Mouse (Mus musculus) gonadal fat pad, adult 2 months (tissue): ENCODE data around the gene Gm20518. TPM values are rescaled to one million over a fixed set of nuclear protein-coding genes. Genes with fewer than 3 reads are reported as not detected.

Source experiments
- polyA plus RNA-seq: library from polyadenylated mRNA; depleted of rRNA; stranded (reverse); fragments of >200 nt; gene quantifications from 2 replicates; pipeline ENCODE4 v1.2.3, GENCODE M21; 2012; rRNA removed

Gene Gm20518
- polyA plus RNA-seq, 1 experiment: 0.35 TPM

Other genes with a start within 250 kb of the Gm20518 start
- 15.7 and 23.9 TPM in 2 replicates for gene Ccdc74a, start 245.2 kb downstream of the Gm20518 start, polyA plus RNA-seq
- gene Med15, start 158.8 kb downstream of the Gm20518 start, polyA plus RNA-seq: 79.6 and 82.6 TPM in 2 replicates
- 44.3 and 56.7 TPM in 2 replicates for gene Klhl22, start 132.1 kb downstream of the Gm20518 start, polyA plus RNA-seq
- gene Scarf2, start 94.4 kb downstream of the Gm20518 start, polyA plus RNA-seq: 29.3 and 32.9 TPM in 2 replicates
- not detected in 2 replicates for gene B830017H08Rik, start 58.5 kb downstream of the Gm20518 start, polyA plus RNA-seq
- 1.1 and 1.2 TPM in 2 replicates for gene Car15, start 53.3 kb downstream of the Gm20518 start, polyA plus RNA-seq
- gene Tssk1, start 2.6 kb upstream of the Gm20518 start, polyA plus RNA-seq: 0.31 and 0.53 TPM in 2 replicates
- gene Dgcr2, start 6.9 kb upstream of the Gm20518 start, polyA plus RNA-seq: 106 and 114 TPM in 2 replicates
- 3.3 and 4.1 TPM in 2 replicates for gene Tssk2, start 7.0 kb upstream of the Gm20518 start, polyA plus RNA-seq
- 22.5 and 28.2 TPM in 2 replicates for gene Ess2, start 19.7 kb upstream of the Gm20518 start, polyA plus RNA-seq
- 0.10 TPM in 1 of 2 replicates, not detected in the other for gene Gsc2, start 23.4 kb upstream of the Gm20518 start, polyA plus RNA-seq
- gene Slc25a1, start 36.5 kb upstream of the Gm20518 start, polyA plus RNA-seq: 302 and 354 TPM in 2 replicates
- gene Vpreb2, start 88.8 kb upstream of the Gm20518 start, polyA plus RNA-seq: not detected in 2 replicates
- 89.8 and 92.7 TPM in 2 replicates for gene Dgcr6, start 161.2 kb upstream of the Gm20518 start, polyA plus RNA-seq
- 83.4 and 90.0 TPM in 2 replicates for gene Prodh, start 198.5 kb upstream of the Gm20518 start, polyA plus RNA-seq
- 2.3 and 3.5 TPM in 2 replicates for gene Rtn4r, start 236.0 kb upstream of the Gm20518 start, polyA plus RNA-seq